Mouse (Mus musculus) embryonic fibroblast, embryonic 13.5 days (primary cell): ENCODE results near the gene Gramd1b.

ENCODE experiments used
- CTCF ChIP-seq: IDR thresholded peaks from 2 replicates; pipeline ENCODE4 v1.5.1; 2011; ENCODE audit warnings: mild to moderate bottlenecking, control low read depth, low read length, moderate library complexity, borderline replicate concordance; ENCODE audit not compliant: insufficient read depth
- POLR2A ChIP-seq: IDR thresholded peaks from 2 replicates; pipeline ENCODE4 v1.6.1; 2011; ENCODE audit warnings: low read depth, mild to moderate bottlenecking, control low read depth, low read length, moderate library complexity

GRCm38 (mm10) chr9:40526928-40527327 is 4.3 kb downstream of the Gramd1b start:
- TF ChIP-seq CTCF (no peak), POLR2A (no peak)
